Mouse (Mus musculus) heart, embryonic 11.5 days (tissue): ENCODE measurements around the gene Stard3nl. TPM values are rescaled to one million over a fixed set of nuclear protein-coding genes. Genes with fewer than 3 reads are reported as not detected.
"Not testable (repeated sequence)": the region's sequence is repeated elsewhere in the genome, so short reads cannot be mapped to it uniquely, and the experiment has no call there.

ENCODE experiments used
- ATAC-seq: fragments of 200-750 bp; cut with Nextera tagmentation; replicated peaks from 2 replicates; pipeline ENCODE4 v1.8.0; 2017; ENCODE audit warnings: moderate library complexity; ENCODE audit not compliant: insufficient number of reproducible peaks, low FRiP score, low TSS enrichment
- H3K27ac ChIP-seq: fragments of 300-500 bp; sonication (generic); 2 replicates; pipeline ENCODE4 v1.5.1; 2014; ENCODE audit warnings: mild to moderate bottlenecking, low read depth, low read length
- H3K27me3 ChIP-seq: fragments of 300-500 bp; sonication (generic); 2 replicates; pipeline ENCODE4 v1.6.1; 2014; ENCODE audit warnings: mild to moderate bottlenecking, low read length, mixed read lengths; ENCODE audit not compliant: control insufficient read depth, insufficient read depth
- H3K36me3 ChIP-seq: fragments of 300-500 bp; sonication (generic); 2 replicates; pipeline ENCODE4 v1.6.1; 2014; ENCODE audit warnings: mild to moderate bottlenecking, low read length, moderate library complexity, mixed read lengths; ENCODE audit not compliant: control insufficient read depth, insufficient read depth
- H3K4me1 ChIP-seq: fragments of 300-500 bp; sonication (generic); 2 replicates; pipeline ENCODE4 v1.6.1; 2014; ENCODE audit warnings: low read length; ENCODE audit not compliant: control insufficient read depth, insufficient read depth
- H3K4me2 ChIP-seq: fragments of 300-500 bp; sonication (generic); 2 replicates; pipeline ENCODE4 v1.6.1; 2014; ENCODE audit warnings: mild to moderate bottlenecking, moderate library complexity
- H3K4me3 ChIP-seq: fragments of 300-500 bp; sonication (generic); 2 replicates; pipeline ENCODE4 v1.5.1; 2014; ENCODE audit warnings: low read depth, low read length
- H3K9ac ChIP-seq: fragments of 300-500 bp; sonication (generic); 2 replicates; pipeline ENCODE4 v1.6.1; 2014; ENCODE audit warnings: mild to moderate bottlenecking, low read depth, low read length, moderate library complexity
- H3K9me3 ChIP-seq: fragments of 300-500 bp; sonication (generic); replicated peaks from 2 replicates; pipeline ENCODE4 v1.6.1; 2016; ENCODE audit warnings: low read length; ENCODE audit not compliant: control insufficient read depth
- WGBS: fragments of 180-500 bp; shearing (Covaris S2); extraction: QIAGEN DNeasy Blood & Tissue Kit; methylation state at CpG from one replicate; pipeline ENCODE4 v1.1.7; 2014; ENCODE audit not compliant: insufficient replicate concordance; 5-methylcytosine and 5-hydroxymethylcytosine counted together
- polyA plus RNA-seq: library from polyadenylated mRNA; unstranded; fragments of >200 nt; fragmentation: Nextera tagmentation; extraction: Ambion mirVana; gene quantifications from 2 replicates; pipeline ENCODE4 v1.2.1, GENCODE M21; 2014

Gene Stard3nl
- polyA plus RNA-seq, 1 experiment from 2014 or later = 91.5 TPM

- ATAC-seq = no peak
- H3K9me3 ChIP-seq = no peaks in the 10 kb centered on the region
- H3K27ac ChIP-seq = no peak overlapping the region
- no peak overlapping the region for H3K9ac ChIP-seq
- no peak overlapping the region for H3K4me3 ChIP-seq
- H3K4me2 ChIP-seq = no peak overlapping the region
- no peaks in the 10 kb centered on the region for H3K4me1 ChIP-seq
- H3K27me3 ChIP-seq = no peaks in the 10 kb centered on the region
- WGBS = 70% methylated on average over 7 of the region's 7 CpGs
- 0 out of 2 replicates have a peak, but pooled peaks cover 6% of the 10 kb centered on the region for H3K36me3 ChIP-seq
Measured at GRCm38 (mm10) chr13:19356120-19356519, 39.5 kb downstream of the Stard3nl start.

- H3K36me3 ChIP-seq = 0 out of 2 replicates have a peak, but pooled peaks cover under 1% of the 10 kb centered on the region
- H3K27ac ChIP-seq = no peak overlapping the region
- H3K27me3 ChIP-seq = no peaks in the 10 kb centered on the region
- no peak overlapping the region for H3K4me2 ChIP-seq
- ATAC-seq = no peak
- no peak overlapping the region for H3K9ac ChIP-seq
- no peak overlapping the region for H3K4me3 ChIP-seq
- H3K4me1 ChIP-seq = no peaks in the 10 kb centered on the region
- 78% methylated on average over 3 of the region's 3 CpGs for WGBS
- no peaks in the 10 kb centered on the region for H3K9me3 ChIP-seq
Measured at GRCm38 (mm10) chr13:19352795-19353194, 42.8 kb downstream of the Stard3nl start.

GRCm38 (mm10) chr13:19340356-19340755 is 55.2 kb downstream of the Stard3nl start:
- not testable (repeated sequence) for H3K27ac ChIP-seq, H3K9ac ChIP-seq, H3K4me2 ChIP-seq, H3K4me3 ChIP-seq, ATAC-seq, H3K9me3 ChIP-seq, H3K27me3 ChIP-seq, H3K4me1 ChIP-seq, H3K36me3 ChIP-seq
- 74% methylated on average over 1 of the region's 1 CpGs for WGBS

- H3K9me3 ChIP-seq, H3K4me3 ChIP-seq, H3K9ac ChIP-seq, H3K4me2 ChIP-seq, H3K27me3 ChIP-seq, ATAC-seq, H3K4me1 ChIP-seq, H3K27ac ChIP-seq, H3K36me3 ChIP-seq: not testable (repeated sequence)
- WGBS = 76% methylated on average over 1 of the region's 1 CpGs
Measured at GRCm38 (mm10) chr13:19336310-19336709, 59.3 kb downstream of the Stard3nl start.

Other genes starting within 250 kb of the Stard3nl start
- 26.8 and 34.1 TPM in 2 replicates for gene Epdr1, start 224.1 kb upstream of the Stard3nl start, polyA plus RNA-seq
- 0.56 and 0.70 TPM in 2 replicates for gene Sfrp4, start 227.3 kb upstream of the Stard3nl start, polyA plus RNA-seq